Mouse (Mus musculus): ENCODE measurements around the gene Calr3.
A peak's percentile ranks its signal among the peaks of the same experiment; 100 is the strongest.

Calr3 gene

DNA sequence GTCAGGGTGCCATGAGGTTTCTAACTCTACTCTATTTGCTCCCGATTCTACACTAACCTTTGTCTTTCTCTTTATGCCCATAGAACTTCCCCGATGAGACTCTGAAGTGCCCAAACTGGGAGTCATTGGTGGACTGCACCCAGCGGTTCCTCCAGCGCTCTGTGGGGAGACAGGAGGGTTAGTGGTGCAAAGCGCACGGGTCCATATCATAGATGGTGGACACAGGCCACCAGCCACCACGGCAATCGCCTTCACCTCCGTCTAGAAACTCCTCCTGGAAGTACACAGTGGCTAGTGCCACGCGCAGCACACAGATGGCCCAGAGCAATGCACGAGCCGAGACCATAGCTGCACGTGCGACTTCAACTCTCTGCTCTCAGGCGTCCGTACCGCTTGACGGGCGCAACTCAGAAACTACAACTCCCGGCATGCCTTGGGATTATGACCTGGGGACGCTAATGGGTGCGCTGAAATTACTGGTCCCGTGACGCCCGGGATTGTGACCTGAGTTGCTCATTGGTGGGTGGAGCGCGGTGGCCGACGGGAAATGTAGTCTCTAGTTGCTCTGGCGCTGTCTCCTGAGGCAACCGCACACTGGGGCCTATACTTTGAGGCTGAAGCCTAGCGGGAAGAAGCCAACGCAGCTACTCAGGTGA is at the start of gene Calr3, which contains the start of gene 1700030K09Rik:
Gene Calr3, minus strand, starts transcription at position 533 of the 656 bp plus-strand sequence.
Gene 1700030K09Rik, plus strand, starts transcription at position 543 of the 656 bp plus-strand sequence.
- DNase-seq (ENCODE audit: low read depth): peak; percentile 99

DNA sequence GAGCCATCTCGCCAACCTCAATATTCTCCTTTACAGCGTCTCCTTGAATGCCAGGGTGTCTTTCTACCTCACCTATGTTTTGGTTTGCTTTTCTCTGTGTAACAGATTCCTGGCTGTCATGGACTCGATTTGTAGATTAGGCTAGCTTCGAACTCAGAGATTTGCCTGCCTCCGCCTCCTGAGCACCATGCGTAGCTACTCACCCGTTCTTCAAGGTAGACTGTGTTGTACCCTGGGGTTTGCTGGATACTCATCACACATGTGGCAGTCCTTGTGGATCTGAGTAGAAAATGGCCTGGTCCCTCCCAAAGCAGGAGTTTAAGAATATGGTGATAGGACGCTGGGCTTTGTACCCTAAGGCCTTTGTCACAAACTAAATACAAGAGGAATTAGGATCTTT is 49.7 kb upstream of the Calr3 start:
- DNase-seq (ENCODE audit: low read depth): no peak

DNA sequence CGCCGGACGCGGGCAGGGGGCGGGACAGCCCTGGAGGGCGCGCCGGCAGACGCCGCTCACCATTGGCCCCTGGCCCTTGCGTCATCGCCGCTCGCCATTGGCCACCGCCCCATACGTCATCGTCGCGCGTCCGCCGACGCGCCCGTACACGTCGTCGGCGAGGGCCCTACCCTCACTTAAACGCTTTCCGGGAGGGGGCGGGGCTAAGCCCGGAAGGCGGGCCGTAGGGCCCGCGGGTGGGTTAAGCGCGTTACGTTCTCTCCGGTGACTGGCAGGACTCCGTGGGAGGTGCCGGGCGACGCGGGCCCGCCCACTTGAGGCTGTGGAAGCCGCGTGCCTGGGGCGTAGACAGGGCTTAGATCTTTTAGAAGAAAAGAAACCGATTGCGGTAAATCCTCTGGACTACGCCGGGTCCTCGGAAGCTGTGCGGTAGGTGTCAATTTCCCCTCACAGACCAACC is 49.0 kb upstream of the Calr3 start:
- peak; percentile 99 for DNase-seq (ENCODE audit: low read depth)

DNA sequence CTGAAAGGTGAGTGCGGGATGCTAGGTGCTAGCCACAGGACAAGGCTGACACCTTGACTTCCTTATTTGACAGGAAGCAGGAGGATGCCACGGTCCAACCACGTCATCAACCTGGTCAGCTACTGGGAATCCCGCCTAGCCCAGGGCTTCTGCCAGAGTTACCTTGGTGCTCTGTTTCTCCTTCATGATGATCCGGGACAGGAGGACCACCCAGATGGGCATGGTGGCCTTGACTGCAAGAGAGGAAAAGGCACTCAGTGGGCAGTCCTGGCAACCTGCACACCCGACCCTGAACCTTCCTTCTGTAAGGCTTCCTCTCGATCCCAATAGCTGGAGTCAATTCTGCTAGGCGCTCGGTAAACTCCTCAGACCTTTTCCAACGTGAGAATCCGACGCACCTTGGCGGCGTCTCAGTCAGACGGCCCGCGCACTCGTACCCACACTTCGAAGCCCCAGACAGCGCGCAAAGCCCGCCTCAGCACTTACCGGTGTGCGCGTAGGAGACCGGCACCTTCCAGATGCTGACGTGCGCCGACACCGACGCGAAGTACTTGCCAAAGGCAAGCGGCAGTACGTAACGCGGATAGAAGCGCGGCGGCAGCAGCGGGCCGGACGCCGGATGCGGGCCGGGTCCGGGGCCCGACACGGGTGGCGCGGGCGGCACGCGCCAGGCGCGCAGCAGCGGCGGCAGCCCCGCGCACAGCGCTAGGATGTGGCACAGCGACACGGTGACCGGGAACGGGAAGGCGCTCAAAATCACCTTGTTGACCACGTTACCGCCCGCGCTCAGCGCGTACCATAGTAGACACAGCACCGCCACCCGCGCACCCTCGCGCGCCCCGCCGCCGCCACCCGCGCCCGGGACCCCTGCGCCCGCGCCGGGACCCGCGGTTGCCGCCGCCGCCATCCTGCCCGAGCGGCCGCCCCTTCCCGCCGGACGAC is 48.3 kb upstream of the Calr3 start, which contains the start of gene Slc35e1:
Gene Slc35e1, minus strand, starts transcription at position 935 of the 942 bp plus-strand sequence.
- peak; percentile 80 for DNase-seq (ENCODE audit: low read depth)

DNA sequence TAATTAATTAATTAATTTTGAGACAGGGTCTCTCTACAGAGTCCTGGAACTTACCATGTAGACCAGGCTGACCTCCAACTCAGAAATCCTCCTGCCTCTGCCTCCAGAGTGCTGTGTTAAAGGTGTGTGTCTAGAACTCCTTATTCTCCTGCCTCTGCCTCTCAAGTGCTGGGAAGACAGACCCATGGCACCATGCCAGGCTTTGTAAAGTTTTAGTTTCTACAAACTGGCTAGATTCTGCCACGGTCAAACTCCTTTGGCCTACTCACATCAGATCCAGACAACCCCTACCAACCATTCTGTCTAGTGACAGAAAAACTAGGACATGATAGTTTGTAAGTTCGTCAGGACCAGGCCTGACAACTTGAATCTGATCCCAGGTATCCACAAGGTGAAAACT is 47.3 kb upstream of the Calr3 start:
- DNase-seq (ENCODE audit: low read depth): no peak

DNA sequence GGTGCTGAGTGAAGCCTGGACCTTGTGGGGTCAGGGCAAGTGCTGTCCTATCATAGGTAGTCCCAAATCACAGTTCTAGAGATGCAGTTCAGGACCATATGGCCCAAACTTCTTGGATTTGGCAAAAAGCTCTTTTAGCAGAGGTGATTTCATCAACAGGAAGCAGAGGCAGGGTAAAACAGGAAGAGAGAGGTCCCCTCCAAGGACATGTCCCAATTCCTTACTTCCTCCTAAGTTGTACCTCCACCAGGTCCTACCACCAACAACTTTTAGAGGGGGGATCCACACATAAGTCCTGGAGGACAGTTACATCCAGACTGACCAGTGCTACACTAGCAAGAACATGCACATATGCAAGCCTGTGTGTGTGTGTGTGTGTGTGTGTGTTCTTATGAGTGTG is 43.3 kb upstream of the Calr3 start:
- no peak for DNase-seq (ENCODE audit: low read depth)

DNA sequence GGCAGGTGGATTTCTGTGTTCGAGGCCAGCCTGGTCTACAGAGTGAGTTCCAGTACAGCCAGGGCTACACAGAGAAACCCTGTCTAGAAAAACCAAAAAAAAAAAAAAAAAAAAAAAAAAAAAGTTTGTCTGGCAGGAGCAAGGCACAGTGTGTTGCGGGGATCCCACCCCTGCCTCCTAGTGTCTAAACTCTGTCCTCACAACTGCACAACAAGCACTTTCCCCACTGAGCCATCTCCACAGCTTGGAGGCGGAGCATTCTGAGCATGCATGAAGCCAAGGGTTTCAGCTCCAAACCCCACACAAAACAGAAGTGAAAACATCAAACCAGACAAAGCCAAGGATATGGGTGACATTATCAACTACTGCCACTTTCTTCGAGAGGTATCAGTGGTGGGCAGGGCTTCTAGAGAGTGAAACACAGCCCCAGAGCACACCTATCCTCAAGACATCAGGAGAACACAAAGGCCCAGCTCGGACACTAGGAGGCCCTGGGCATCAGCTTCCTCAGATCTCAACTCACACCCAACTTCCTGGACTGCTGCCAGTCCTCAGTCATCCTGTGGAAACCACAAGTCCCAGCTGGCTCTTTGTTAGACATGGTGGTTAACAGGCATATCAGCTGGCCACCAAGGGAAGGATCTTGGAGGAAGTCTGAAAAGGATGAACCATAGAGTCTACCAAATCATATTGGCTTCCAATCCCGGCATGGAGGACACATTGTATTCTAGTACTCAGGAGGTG is 42.0 kb upstream of the Calr3 start:
- DNase-seq (ENCODE audit: low read depth): peak; percentile 34

DNA sequence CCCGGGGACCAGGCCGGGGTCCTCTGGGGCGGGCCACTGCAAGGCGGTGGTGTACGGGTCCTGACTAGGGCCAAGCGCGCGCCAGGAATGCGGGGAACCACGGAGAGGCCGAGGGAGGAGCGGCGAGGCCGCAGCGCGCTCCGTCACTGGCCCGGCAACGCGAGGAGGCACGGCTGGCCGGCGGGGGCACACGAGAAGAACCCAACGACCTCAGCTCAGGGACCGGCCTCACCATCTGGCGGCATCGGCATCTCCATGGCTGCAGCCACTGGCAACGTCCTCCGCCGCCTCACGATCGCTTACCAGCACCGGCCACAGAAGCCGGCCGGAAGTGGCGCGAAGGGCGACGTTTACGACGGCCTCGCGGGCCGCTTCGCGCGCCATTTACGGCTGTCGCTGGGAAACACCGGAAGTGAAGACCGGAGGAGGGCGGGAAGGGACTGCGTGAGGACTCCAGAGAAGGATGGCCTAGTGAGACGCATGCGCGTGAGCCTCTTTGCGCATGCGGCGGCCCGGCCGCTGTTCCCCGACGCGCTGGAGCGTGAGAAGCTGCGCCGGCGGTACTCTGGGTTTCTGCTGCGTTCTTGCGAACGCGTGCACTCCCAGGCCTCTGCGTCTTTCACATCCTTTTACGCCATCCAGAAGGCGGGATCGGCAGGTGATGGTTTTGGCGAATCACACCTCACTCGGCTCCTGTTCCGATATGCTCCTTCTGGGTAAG is 31.3 kb upstream of the Calr3 start, which contains the start of gene Cherp:
Gene Cherp, minus strand, starts transcription at position 401 of the 721 bp plus-strand sequence.
- DNase-seq (ENCODE audit: low read depth): peak; percentile 99

DNA sequence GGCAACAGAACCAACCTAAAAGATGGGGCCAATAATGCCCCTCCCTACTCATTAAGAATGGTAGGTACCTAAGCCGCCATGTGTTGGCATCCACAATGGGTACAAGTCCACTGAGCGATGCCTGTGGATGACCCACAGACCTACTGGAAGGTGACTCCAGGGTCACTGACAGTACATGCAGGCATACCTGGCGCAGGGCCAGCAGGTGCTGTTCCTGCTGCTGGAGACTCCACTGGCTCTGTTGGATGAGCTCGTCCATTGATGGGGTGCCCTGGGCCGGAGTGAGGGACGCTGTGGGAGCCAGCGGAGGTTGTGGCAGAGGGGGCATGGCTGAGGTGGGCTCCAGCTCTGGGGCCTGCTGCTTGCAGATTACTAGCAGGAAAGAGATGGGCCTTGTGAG is 27.0 kb upstream of the Calr3 start:
- DNase-seq (ENCODE audit: low read depth): no peak

DNA sequence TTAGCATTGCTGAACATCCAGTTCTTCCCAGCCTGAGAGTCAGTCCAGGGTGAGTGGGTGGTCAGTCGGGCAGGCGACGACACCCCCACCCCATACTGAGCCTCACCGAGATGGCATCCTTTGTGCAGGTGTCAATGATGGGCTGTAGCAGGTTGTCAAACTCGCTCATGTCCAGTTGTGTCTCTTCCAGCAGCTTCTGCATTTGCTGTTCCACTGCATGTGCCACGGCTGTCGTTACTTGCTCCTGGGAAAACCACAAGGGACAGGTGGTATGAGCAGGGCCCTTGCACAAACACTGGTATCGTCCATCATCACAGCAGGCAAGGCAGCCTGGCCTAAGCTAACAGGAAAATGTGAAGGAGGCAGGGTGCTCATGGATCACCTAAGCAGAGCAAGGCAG is 26.3 kb upstream of the Calr3 start:
- DNase-seq (ENCODE audit: low read depth): no peak

DNA sequence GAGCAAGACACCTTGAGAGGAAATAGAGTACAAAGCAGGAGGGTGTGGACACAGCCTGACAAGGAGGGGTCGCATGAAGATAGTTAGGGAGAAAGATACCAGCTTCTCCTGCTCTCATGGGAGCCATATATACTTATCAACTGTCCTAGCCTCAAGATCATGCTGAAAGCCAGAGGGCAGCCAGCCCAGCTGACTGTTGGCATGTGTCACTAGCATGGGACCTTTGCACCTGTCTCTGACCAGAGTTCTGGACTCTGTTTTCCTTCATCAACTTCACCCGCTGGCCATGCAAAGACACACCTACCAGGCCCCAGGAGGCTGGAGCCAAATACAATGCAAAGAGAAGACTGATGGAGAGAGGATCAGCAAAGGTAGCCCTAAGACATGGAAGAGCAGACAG is 25.6 kb upstream of the Calr3 start:
- no peak for DNase-seq (ENCODE audit: low read depth)

DNA sequence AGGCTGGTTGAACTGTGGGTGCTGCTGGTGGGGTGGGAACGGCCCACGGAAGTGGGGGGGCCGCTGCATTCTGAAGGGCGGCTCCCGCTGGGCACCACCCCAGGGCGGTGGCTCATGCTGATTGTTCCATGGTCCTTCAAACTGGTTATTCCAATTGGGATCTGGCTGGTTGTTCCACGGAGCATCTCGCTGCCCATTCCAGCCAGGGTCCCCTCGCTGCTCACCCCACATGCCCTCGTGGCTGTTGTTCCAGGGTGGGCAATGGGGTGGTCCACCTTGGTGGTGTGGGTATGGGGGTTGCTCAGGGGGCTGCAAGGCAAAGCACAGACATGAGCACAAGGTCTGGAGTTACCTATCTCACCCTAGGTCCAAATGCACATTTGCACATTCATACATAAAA is 20.5 kb upstream of the Calr3 start:
- no peak for DNase-seq (ENCODE audit: low read depth)

DNA sequence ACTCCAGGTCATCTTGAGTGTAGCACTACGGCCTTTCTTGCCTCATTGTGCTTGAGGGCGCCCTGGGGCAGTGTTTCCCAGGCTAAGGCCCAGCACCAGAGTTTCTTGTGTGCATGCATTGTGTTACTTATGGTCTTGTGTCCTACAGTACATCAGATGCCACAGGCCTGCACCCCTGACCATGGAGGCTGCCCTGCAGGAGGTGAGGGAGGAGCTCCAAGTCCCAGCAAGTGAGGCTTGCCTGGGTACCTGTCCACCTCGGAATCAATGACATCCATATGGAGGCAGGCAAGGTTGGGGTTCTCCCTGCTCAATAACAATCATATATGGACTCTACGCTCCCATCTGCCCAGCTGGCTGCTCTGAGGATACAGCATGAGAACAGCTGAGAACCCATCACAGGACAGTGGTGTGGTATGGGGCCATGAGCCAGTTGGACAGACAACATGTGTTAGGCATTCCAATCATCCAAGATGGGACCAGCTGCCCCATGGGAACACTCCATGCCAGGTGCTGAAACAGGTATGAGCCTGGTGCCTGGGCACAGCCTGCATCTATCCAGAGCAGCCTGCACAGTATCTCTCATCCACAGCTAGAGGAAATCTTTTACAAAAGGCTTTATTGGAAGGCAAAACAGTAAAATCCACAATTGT is 16.3 kb upstream of the Calr3 start:
- no peak for DNase-seq (ENCODE audit: low read depth)

DNA sequence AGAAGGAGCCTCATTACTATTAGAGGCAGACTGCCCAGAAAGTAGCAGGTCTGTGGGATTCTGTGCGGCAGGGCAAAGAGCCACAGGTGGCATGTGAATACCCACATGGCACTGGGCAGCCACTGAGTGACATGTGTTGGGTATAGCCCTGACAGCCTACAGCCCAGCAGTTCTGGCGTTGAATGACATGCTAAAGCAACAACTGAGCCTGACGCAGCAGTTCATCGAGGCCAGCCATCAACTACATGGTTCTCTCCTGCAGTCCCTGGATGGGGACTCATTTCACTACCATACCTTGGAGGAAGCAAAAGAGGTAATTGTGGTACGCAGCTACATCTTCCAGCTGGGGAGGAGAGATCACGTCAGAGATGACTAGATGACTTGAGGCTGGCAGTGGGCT is 14.8 kb upstream of the Calr3 start:
- DNase-seq (ENCODE audit: low read depth): no peak

DNA sequence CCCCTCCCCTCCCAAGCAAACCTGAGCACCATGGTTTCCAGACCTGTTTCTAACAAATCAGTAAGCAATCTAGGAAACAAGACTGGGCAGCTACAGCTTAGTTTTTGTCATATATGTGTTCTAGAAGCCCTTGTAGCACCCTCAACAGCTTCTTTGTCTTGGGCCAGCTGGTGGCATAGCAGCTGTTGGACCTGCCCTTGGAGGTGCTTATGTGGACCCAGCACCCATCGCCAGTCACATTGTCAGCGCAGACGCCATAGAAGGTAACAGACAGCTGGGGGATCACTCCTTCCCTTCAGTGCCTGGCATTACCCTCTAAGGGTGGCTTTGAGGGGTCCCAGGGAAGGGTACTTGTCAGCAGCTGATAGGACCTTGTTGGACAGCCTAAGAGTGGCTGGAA is 14.1 kb upstream of the Calr3 start:
- no peak for DNase-seq (ENCODE audit: low read depth)

DNA sequence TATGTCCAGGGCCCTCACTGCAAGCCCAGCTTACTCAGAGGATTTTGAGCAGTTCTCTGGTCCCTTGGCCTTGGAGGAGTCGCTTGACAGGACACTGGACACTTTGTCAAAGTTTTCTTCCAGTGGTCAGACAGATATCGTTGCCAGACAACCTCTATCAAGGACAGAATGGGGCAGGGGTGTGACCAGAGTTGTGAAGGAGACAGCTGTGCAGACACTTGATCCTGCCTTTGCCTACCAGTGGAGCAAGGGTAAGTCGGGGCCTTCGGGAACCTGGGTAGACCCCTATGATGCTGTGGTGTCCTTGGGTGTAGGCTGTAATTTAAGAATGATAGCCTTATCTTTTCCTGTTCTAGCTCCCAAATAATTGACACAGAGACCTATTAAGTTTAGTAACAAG is 11.6 kb upstream of the Calr3 start:
- DNase-seq (ENCODE audit: low read depth): no peak

DNA sequence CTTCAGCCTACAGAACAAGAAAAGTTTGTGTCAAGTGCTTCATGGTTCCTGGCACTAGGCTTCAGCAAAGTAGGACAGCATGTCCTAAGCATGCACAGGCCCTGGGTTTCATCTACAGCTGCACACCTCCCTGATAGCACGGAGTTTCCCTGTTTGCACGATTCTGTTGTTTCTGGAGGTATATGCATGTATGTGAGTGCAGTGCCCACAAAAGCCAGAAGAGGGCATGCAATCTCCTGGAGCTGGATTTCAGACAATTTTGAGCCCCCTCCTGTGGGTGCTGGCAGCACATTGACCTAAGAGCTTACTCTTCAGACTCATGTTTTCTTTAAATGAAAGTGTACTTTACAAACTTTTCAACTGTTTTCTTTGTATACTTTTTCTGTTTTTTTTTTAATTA is 10.2 kb upstream of the Calr3 start:
- no peak for DNase-seq (ENCODE audit: low read depth)

DNA sequence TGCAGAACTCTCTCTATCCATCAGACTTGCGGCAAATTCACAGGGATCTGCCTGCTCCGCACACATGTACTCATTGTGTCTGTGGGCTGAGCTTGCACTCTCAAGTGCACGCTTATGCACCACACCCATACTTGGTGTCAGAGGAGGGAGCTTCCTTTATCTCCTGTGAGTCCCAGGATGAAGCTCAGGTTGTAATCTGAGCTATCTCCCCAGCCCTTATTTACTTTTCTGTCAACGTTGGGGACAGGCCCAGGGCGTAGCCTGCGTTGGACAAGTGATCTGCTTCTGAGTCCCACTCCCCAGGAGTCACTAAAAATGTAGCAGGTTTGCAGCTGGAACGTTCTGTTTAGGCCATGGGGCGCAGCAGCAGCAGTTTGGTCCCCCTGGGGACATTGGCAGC is 7.8 kb upstream of the Calr3 start:
- DNase-seq (ENCODE audit: low read depth): no peak

DNA sequence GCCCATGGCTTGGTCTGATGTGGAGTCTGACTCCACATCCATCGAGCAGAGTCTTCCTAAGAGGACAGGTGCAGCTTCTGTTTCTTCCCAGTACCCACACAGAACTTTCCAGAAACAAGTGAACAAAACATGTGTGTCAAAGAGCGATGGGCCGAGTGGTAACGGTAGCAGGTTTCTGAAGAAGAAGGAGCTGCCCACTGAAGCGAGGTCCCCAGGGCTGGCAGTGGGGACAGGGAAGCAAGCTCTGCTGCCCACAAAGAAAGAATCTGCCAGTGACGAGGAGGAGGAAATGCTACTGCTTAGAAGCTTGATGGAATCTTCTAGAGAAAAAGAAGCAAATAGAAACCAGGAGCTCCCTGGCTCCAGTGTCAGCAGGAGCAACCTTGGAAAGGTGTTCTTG is 1.4 kb upstream of the Calr3 start:
- no peak for DNase-seq (ENCODE audit: low read depth)

DNA sequence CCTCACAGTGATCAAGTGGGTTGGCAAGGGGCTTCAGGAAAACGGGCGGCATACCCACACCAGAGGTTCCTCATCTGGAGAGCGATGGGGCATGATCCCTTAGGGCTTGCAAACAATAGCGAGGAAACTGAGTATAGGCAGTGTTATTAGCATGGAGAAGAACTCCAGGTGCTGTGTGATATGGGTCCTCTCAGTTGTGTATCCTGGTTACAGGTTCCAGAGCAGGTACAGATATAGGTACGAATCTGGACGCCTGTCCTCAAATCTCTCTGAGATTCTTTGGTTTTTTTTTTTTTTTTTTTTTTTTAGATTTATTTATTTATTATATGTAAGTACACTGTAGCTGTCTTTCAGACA is 302 bp upstream of the Calr3 start:
- DNase-seq (ENCODE audit: low read depth): no peak

All from induced T-regulatory cell, adult 2 months (primary cell).